Comparison of ENCODE assay signal across 23 mouse cellular contexts in genomic region chr11:11692558-11693166, GRCm38 (mm10). TPM values are rescaled to one million over a fixed set of nuclear protein-coding genes. Genes with fewer than 3 reads are reported as not detected.
DNase-seq lines count a peak whose midpoint lies in the region; ATAC-seq and TF ChIP-seq lines count a peak whose summit lies in the region.
"Had no signal": no experiment of that assay in that cellular context is flagged by ENCODE, and none has a peak within 500 bp of the region (broad histone marks: within the 10 kb centered on the region; RNA-seq: fewer than 3 reads in every experiment).

No protein-coding gene starts in this region.

- no peak for TF ChIP-seq POLR2A in bone marrow, adult 2 months (IDR thresholded peaks at IDR 0.05; ENCODE audit: borderline replicate concordance, control insufficient read depth, low read depth, low read length)

- H3K4me3 ChIP-seq in heart, embryonic 16.5 days (ENCODE audit: low read length) = no peak overlapping the region
- no peak overlapping the region for H3K4me3 ChIP-seq in bone marrow, adult 2 months (replicated peaks; ENCODE audit: control insufficient read depth, low read depth, low read length)
- no peak overlapping the region for H3K4me3 ChIP-seq in macrophage (ENCODE audit: inconsistent target)
- H3K4me3 ChIP-seq: forebrain, embryonic 15.5 days; heart, embryonic 10.5 days; hindbrain, embryonic 13.5 days; intestine, embryonic 15.5 days; limb, embryonic 10.5 days; stomach, embryonic 15.5 days had no signal

- no peak for DNase-seq in heart, postnatal 25 days (ENCODE audit: low spot score)
- DNase-seq in A20 (ENCODE audit: low read depth, low spot score) = peak; percentile 69
- no peak for DNase-seq in urinary bladder, postnatal 10 days (ENCODE audit: low spot score)
- DNase-seq in right cerebral cortex, postnatal 14 days = no peak
- no peak for DNase-seq in Muller cell, postnatal 12 days (ENCODE audit: inconsistent ontology term)
- DNase-seq: adrenal gland, postnatal 14 days; cerebellum, adult 18-20 months; cerebellum, postnatal 25 days; embryo, embryonic 11 days; gastrocnemius, postnatal 36 days; heart, postnatal 10 days; lung, postnatal 10 days; retina, postnatal 1 day had no signal

- intact Hi-C loops in heart, postnatal 25 days (cut with DNase I) = no loop called here

- ATAC-seq in heart, embryonic 16.5 days (replicated peaks; ENCODE audit: extremely low read depth, insufficient read depth, low FRiP score) = no peak
- ATAC-seq: forebrain, embryonic 15.5 days; intestine, embryonic 15.5 days; midbrain, embryonic 16.5 days had no signal

- peak overlapping the region; percentile 12; the same call in 1 of the 2 replicates for H3K4me2 ChIP-seq in heart, embryonic 16.5 days (ENCODE audit: low read depth, low read length)
- H3K4me2 ChIP-seq: forebrain, embryonic 15.5 days; hindbrain, embryonic 13.5 days; intestine, embryonic 15.5 days; stomach, embryonic 15.5 days had no signal

- peaks cover 100% of the 10 kb centered on the region for H3K79me2 ChIP-seq in macrophage (ENCODE audit: inconsistent target)

- 80% methylated on average over 10 of the region's 10 CpGs for WGBS in heart, embryonic 16.5 days
- WGBS in bone marrow, adult 2 months = 50% methylated on average over 10 of the region's 10 CpGs
- 78% methylated on average over 9 of the region's 10 CpGs for WGBS in macrophage (ENCODE audit: missing documents)

- peaks cover 5% of the 10 kb centered on the region for H3K27me3 ChIP-seq in heart, embryonic 16.5 days (ENCODE audit: control insufficient read depth, insufficient read depth, low read length)
- H3K27me3 ChIP-seq: intestine, embryonic 15.5 days had no signal

- no peaks in the 10 kb centered on the region for H3K4me1 ChIP-seq in heart, embryonic 16.5 days (ENCODE audit: control insufficient read depth, insufficient read depth, low read length)
- peaks cover 21% of the 10 kb centered on the region for H3K4me1 ChIP-seq in bone marrow, adult 2 months (ENCODE audit: control insufficient read depth, insufficient read depth, low read length)
- H3K4me1 ChIP-seq: forebrain, embryonic 15.5 days; heart, embryonic 10.5 days; hindbrain, embryonic 13.5 days; intestine, embryonic 15.5 days; limb, embryonic 10.5 days; stomach, embryonic 15.5 days had no signal

- no peak overlapping the region for H3K9ac ChIP-seq in heart, embryonic 16.5 days (ENCODE audit: low read length)
- H3K9ac ChIP-seq: forebrain, embryonic 15.5 days; hindbrain, embryonic 13.5 days; intestine, embryonic 15.5 days; stomach, embryonic 15.5 days had no signal

- no peak for TF ChIP-seq CTCF in bone marrow, adult 2 months (IDR thresholded peaks at IDR 0.05; ENCODE audit: control insufficient read depth, insufficient read depth, low read length)

- H3K36me3 ChIP-seq in heart, embryonic 16.5 days (ENCODE audit: control insufficient read depth, insufficient read depth) = no peaks in the 10 kb centered on the region
- H3K36me3 ChIP-seq in macrophage (ENCODE audit: inconsistent target) = no peaks in the 10 kb centered on the region
- H3K36me3 ChIP-seq: forebrain, embryonic 15.5 days; heart, embryonic 10.5 days; hindbrain, embryonic 13.5 days; intestine, embryonic 15.5 days; limb, embryonic 10.5 days; stomach, embryonic 15.5 days had no signal

- no peak overlapping the region for H3K27ac ChIP-seq in heart, embryonic 16.5 days (ENCODE audit: low read length)
- peak overlapping the region; percentile 54; the same call in 1 of the 2 replicates for H3K27ac ChIP-seq in bone marrow, adult 2 months (ENCODE audit: control insufficient read depth, insufficient read depth, low read depth, low read length, poor library complexity)
- peak overlapping the region; percentile 94; the same call in 1 of the 2 replicates for H3K27ac ChIP-seq in macrophage
- H3K27ac ChIP-seq: forebrain, embryonic 15.5 days; heart, embryonic 10.5 days; hindbrain, embryonic 13.5 days; intestine, embryonic 15.5 days; limb, embryonic 10.5 days; stomach, embryonic 15.5 days had no signal

- H3K9me3 ChIP-seq in heart, embryonic 16.5 days (replicated peaks; ENCODE audit: control insufficient read depth, low read length) = no peaks in the 10 kb centered on the region
- H3K9me3 ChIP-seq: forebrain, embryonic 15.5 days; heart, embryonic 10.5 days; hindbrain, embryonic 13.5 days; intestine, embryonic 15.5 days; limb, embryonic 10.5 days; stomach, embryonic 15.5 days had no signal

RNA-seq across cellular contexts. Expression of gene Ikzf1, which starts 7.9 kb away (rescaled TPM):
- polyA plus RNA-seq in heart, embryonic 16.5 days (2015; fragmentation: Nextera tagmentation; extraction: Ambion mirVana) = 3.9 and 15.1 TPM in 2 replicates
- total RNA-seq in heart, postnatal 25 days (2021) = 1 to 10 TPM; 1.8 to 2.2 TPM
- 32.8 and 38.1 TPM in 2 replicates for polyA plus RNA-seq in bone marrow, adult 2 months (2011; ENCODE audit: insufficient read depth, insufficient read length, low replicate concordance, missing spikeins)
- 100 to 1,000 TPM in 5 of 26 experiments, 10 to 100 TPM in 21; 37.4 to 229 (median 70.3) TPM for total RNA-seq in macrophage (2018; cell fraction: chromatin; rRNA removed)
- total RNA-seq in macrophage (2018; cell fraction: cytosol; rRNA removed) = 100 to 1,000 TPM in 1 of 26 experiments, 10 to 100 TPM in 25; 39.3 to 122 (median 50.4) TPM
- total RNA-seq in macrophage (2018; cell fraction: nucleus; rRNA removed) = 100 to 1,000 TPM in 7 of 26 experiments, 10 to 100 TPM in 19; 43.7 to 239 (median 75.0) TPM
- polyA plus RNA-seq in macrophage (2018) = 28.8 to 37.3 TPM (median 32.7 TPM) in 3 replicates
